Mouse (Mus musculus) embryo, embryonic 10.5 days (tissue): ENCODE measurements at regions not wholly inside any gene's neighbourhood (a gene's known extent, or its start where the extent isn't known, plus 50 kb on each side); places are given as distances from the start of the nearest gene placed in this dataset.

Experiments used
- DNase-seq: peaks from one replicate; pipeline ENCODE4 v3.0.0-alpha.2; 2015; ENCODE audit warnings: low spot score

GRCm38 (mm10) chr16:51675988-51676387, 355.0 kb upstream of the Cblb start:
- DNase-seq = peak; percentile 66

GRCm38 (mm10) chr16:51690861-51691260, 340.2 kb upstream of the Cblb start:
- no peak for DNase-seq

- DNase-seq = no peak
Observed at GRCm38 (mm10) chr16:51705026-51705425, 326.0 kb upstream of the Cblb start.

- no peak for DNase-seq
Observed at GRCm38 (mm10) chr16:51718695-51719094, 312.3 kb upstream of the Cblb start.

DNA sequence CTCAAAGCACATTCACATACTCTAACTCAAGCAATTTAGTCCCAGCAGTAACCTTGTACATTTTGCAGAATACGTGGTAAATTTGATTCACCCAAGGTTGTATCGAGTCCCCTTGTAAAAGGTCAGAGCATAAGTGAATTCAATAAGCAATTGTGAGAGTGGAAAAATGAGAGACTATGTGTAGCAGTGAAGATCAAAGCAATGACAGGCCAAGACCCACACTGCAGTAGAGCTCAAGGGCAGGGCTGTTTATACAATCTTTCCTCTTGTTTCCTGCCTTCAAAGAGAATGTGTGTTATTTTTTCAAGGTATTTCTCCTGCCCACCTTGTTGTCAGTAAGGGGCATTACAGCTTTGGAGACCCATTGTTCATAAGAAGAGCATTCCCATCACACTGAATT, 311.4 kb upstream of the Cblb start:
- no peak for DNase-seq

- no peak for DNase-seq
Observed at GRCm38 (mm10) chr16:51722682-51723081, 308.3 kb upstream of the Cblb start.

GRCm38 (mm10) chr16:51741875-51742274, 289.1 kb upstream of the Cblb start:
- no peak for DNase-seq

DNA sequence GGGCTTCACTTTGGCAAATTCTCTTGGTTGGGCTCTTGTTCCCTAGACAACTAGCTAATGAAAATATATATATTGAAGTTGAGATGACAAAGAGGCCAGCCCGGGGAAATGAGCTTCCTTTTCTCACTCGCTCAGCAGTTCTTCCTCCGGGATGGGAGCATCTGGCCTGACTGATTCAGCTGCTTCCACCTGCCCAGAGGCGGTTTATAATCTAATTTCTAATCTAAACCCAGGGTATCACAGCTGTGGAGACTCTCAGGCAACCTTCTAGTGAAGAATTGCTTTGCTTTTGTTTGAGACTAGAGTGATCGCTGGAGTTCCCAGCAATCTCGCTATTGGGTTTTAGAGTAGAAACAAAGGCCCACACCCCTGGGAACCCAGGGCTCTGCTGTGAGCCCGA, 279.1 kb upstream of the Cblb start:
- DNase-seq = peak; percentile 62

DNA sequence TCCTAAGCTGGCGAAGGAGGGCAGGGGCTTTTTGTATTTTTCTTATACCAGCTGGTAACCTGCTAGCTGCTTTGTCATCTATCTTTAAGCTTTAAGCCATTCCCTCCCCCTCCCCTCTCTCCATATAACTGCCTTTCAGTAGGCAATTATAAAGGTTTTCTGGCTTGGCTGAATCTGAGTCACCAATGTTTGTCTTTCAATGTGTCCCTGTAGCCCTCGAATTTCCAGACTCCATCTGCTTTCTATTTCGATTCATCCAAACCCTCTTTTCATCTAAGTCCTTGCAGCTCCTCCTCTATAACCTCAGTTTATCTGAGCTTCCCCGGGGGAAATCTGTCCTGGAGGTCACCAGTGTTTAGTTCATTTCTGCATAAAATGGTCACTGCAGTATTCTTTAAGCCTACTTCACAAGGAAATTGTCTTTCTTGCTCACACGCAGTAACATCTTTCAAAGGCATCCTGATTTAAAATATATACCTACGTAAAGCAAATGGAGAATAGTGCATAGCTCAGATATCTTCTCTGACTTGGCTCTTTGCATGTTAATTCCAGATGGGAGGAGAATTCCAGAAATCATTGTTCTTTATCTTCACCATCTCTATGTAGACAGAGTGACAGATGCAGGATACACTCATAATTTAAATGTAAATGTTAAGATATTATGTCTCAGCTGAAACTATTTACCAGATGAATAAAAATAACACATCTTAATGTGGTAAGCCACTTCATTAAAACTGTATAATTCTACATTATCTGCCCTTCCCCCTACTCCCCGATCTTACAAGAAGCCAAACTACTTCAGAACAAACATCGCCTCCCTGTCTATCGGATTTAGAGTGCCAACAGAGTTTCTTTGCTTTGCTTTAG, 272.4 kb upstream of the Cblb start:
- peak; percentile 63 for DNase-seq

GRCm38 (mm10) chr16:51759228-51759647, 271.8 kb upstream of the Cblb start:
- peak; percentile 41 for DNase-seq

GRCm38 (mm10) chr16:51767556-51767955, 263.5 kb upstream of the Cblb start:
- no peak for DNase-seq

- DNase-seq = no peak
Observed at GRCm38 (mm10) chr16:51778920-51779319, 252.1 kb upstream of the Cblb start.

GRCm38 (mm10) chr16:51795003-51795402, 236.0 kb upstream of the Cblb start:
- DNase-seq = no peak

- DNase-seq = no peak
Observed at GRCm38 (mm10) chr16:51807323-51807722, 223.7 kb upstream of the Cblb start.

DNA sequence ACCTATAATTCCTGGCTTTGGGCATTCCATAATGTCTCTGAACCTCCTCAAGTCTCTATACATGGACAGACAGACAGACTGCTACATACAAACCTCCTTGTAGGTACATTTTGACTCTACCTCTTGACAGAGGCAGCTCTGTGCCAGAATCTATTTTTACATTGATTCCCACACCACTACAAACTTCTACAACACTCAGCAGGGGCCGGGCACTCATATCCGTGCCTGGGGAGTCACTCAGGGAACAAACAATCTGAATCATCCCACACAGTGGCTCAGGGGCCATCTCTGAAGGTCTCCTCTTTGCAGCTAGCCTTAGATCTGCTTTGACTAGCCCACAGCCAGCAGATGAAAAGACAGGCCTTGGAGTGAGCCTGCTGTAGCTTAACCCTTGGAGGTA, 221.9 kb upstream of the Cblb start:
- no peak for DNase-seq

GRCm38 (mm10) chr16:51811073-51811472, 220.0 kb upstream of the Cblb start:
- no peak for DNase-seq

DNA sequence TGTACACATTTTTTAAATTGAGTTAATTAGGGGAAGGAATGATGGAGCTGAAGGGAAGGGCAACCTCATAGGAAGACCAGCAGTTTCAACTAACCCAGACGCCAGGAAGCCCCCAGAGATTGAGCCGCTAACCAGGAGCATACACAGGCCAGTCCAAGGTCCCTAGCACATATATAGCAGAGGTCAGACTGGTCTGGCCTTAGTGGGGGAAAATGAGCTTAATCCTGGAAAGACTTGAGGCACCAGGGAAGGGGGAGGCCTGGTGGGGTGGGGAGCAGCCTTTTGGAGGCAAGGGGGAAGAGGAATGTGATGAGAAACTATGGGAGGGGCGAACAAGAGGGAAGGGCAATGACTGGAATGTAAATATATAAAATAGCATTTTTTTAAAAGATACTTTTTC, 188.3 kb upstream of the Cblb start:
- DNase-seq = peak; percentile 21

DNA sequence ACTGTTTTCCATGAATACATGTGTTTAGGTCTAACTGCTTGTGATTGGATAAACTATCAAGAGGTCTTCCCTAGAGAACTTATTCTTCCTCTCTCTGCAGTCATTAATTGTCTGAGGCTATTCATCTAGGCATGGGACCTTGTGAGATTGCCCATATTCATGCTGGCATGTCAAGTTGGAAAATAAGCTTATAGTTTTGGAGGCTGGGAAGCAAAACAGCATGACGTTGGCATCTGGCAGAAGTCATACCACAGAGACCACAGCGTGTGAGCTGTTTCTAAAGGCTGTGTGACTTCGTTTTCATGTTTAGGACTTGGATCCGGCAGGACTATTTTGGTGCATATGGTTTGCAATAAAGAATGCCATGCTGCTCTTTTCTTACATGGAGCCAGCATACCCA, 185.5 kb upstream of the Cblb start:
- DNase-seq = no peak

DNA sequence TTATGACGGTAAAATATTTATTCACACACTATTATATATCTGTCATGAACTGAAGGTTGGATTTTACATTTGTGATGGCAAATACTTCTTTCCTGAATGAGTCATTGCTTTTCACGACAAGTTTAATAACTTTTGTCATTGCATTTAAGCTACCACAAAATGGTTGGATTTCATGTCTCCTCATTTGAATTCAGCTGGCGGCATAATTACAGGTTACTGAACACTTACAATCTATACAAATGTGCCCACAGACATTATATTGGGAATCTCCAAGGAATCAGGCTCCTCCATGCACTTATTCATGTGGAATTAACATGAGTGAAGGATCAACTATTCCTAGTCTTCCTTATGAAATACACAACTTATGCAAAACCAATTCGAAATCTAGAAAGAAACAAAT, 150.3 kb upstream of the Cblb start:
- no peak for DNase-seq

GRCm38 (mm10) chr16:51881127-51881526, 149.9 kb upstream of the Cblb start:
- DNase-seq = no peak

- DNase-seq = no peak
Observed at GRCm38 (mm10) chr16:51883813-51884212, 147.2 kb upstream of the Cblb start.

GRCm38 (mm10) chr16:51887496-51887895, 143.5 kb upstream of the Cblb start:
- DNase-seq = no peak

- DNase-seq = no peak
Observed at GRCm38 (mm10) chr16:51905588-51905987, 125.4 kb upstream of the Cblb start.

GRCm38 (mm10) chr16:51906686-51907085, 124.3 kb upstream of the Cblb start:
- DNase-seq = no peak
